Mouse (Mus musculus): ENCODE measurements around the gene Gm47959.
"Not testable (repeated sequence)": the region's sequence is repeated elsewhere in the genome, so short reads cannot be mapped to it uniquely, and the experiment has no call there.

The Gm47959 gene

GRCm38 (mm10) chr1:83000306-83000705, at the start of gene Gm47959:
Gene Gm47959 (plus strand): TSS chr1:83000548.
- DNase-seq (ENCODE audit: low spot score in 2 of 2): not testable (repeated sequence)

GRCm38 (mm10) chr1:82955913-82956312, 44.4 kb upstream of the Gm47959 start, which contains the start of gene Gm7544:
Gene Gm7544 (minus strand): TSS chr1:82956013.
- DNase-seq (ENCODE audit: low spot score in 2 of 2): not testable (repeated sequence)

- no peak for DNase-seq (ENCODE audit: low spot score in 2 of 2)
These were observed 40.4 kb upstream of the Gm47959 start, which contains the start of gene Gm47955 for GRCm38 (mm10) chr1:82959870-82960385. Gene Gm47955 (plus strand): TSS chr1:82960286.

GRCm38 (mm10) chr1:82966413-82966812, 33.9 kb upstream of the Gm47959 start:
- DNase-seq (ENCODE audit: low spot score in 2 of 2): no peak

- peak; percentile 18 to 21 for DNase-seq (ENCODE audit: low spot score in 2 of 2)
These were observed 28.3 kb upstream of the Gm47959 start for GRCm38 (mm10) chr1:82972046-82972445.

GRCm38 (mm10) chr1:82973244-82973643, 27.1 kb upstream of the Gm47959 start:
- DNase-seq (ENCODE audit: low spot score in 2 of 2): no peak

- DNase-seq (ENCODE audit: low spot score in 2 of 2): no peak
These were observed 26.4 kb upstream of the Gm47959 start for GRCm38 (mm10) chr1:82973901-82974300.

GRCm38 (mm10) chr1:82974342-82974741, 26.0 kb upstream of the Gm47959 start:
- no peak for DNase-seq (ENCODE audit: low spot score in 2 of 2)

GRCm38 (mm10) chr1:82975750-82976149, 24.6 kb upstream of the Gm47959 start:
- no peak for DNase-seq (ENCODE audit: low spot score in 2 of 2)

GRCm38 (mm10) chr1:82977840-82978239, 22.5 kb upstream of the Gm47959 start:
- DNase-seq (ENCODE audit: low spot score in 2 of 2): no peak

- no peak for DNase-seq (ENCODE audit: low spot score in 2 of 2)
These were observed 13.6 kb upstream of the Gm47959 start for GRCm38 (mm10) chr1:82986738-82987137.

GRCm38 (mm10) chr1:82987530-82988198, 12.7 kb upstream of the Gm47959 start:
- peak; percentile 11 to 66 for DNase-seq (ENCODE audit: low spot score in 2 of 2)

- DNase-seq (ENCODE audit: low spot score in 2 of 2): no peak
These were observed 9.3 kb upstream of the Gm47959 start for GRCm38 (mm10) chr1:82991062-82991461.

- no peak for DNase-seq (ENCODE audit: low spot score in 2 of 2)
These were observed 8.8 kb upstream of the Gm47959 start for GRCm38 (mm10) chr1:82991596-82991995.

- no peak for DNase-seq (ENCODE audit: low spot score in 2 of 2)
These were observed 8.3 kb upstream of the Gm47959 start for GRCm38 (mm10) chr1:82992093-82992492.

GRCm38 (mm10) chr1:82993947-82994346, 6.4 kb upstream of the Gm47959 start:
- no peak for DNase-seq (ENCODE audit: low spot score in 2 of 2)

GRCm38 (mm10) chr1:83006218-83007179, 6.2 kb downstream of the Gm47959 start:
- no peak for DNase-seq (ENCODE audit: low spot score in 2 of 2)

- no peak for DNase-seq (ENCODE audit: low spot score in 2 of 2)
These were observed 7.1 kb downstream of the Gm47959 start for GRCm38 (mm10) chr1:83007471-83007870.

GRCm38 (mm10) chr1:83014477-83014876, 14.1 kb downstream of the Gm47959 start:
- no peak for DNase-seq (ENCODE audit: low spot score in 2 of 2)

- DNase-seq (ENCODE audit: low spot score in 2 of 2): no peak
These were observed 15.1 kb downstream of the Gm47959 start for GRCm38 (mm10) chr1:83015329-83015879.

- DNase-seq (ENCODE audit: low spot score in 2 of 2): no peak
These were observed 16.2 kb downstream of the Gm47959 start for GRCm38 (mm10) chr1:83016556-83016955.

GRCm38 (mm10) chr1:83031950-83032349, 31.6 kb downstream of the Gm47959 start:
- no peak for DNase-seq (ENCODE audit: low spot score in 2 of 2)

All from heart, adult 9 months (tissue).